Mouse (Mus musculus) CH12.LX (cell line): ENCODE data around the gene Tsku. TPM values are rescaled to one million over a fixed set of nuclear protein-coding genes. Genes with fewer than 3 reads are reported as not detected.

Source experiments
- DNase-seq: peaks from one replicate; pipeline ENCODE4 v3.0.0-alpha.2; 2013; ENCODE audit errors: extremely low read depth
- H3K27ac ChIP-seq: 2 replicates; pipeline ENCODE4 v1.5.1; 2012; ENCODE audit warnings: low read depth, mild to moderate bottlenecking, control low read depth, moderate library complexity; ENCODE audit not compliant: insufficient read depth
- H3K27me3 ChIP-seq: replicated peaks from 2 replicates; pipeline ENCODE3; 2012; ENCODE audit warnings: inconsistent platforms
- H3K36me3 ChIP-seq, 2 experiments: replicated peaks in 1 of 2; 2 replicates each; pipeline versions ENCODE3 to v1.6.1; 2012; ENCODE audit warnings: inconsistent platforms in 1 of 2, low read length in 1 of 2, mild to moderate bottlenecking in 1 of 2, mixed read lengths in 1 of 2, moderate library complexity in 1 of 2; ENCODE audit not compliant: control insufficient read depth in 1 of 2, insufficient read depth in 1 of 2
- H3K4me1 ChIP-seq, 2 experiments: 2 replicates each; pipeline ENCODE4 v1.6.1; 2012; ENCODE audit warnings: inconsistent platforms in 1 of 2, moderate library complexity in 1 of 2; ENCODE audit not compliant: insufficient read depth in 2 of 2, control insufficient read depth in 1 of 2
- H3K4me2 ChIP-seq: 2 replicates; pipeline ENCODE4 v1.6.1; 2012; ENCODE audit warnings: low read depth, mild to moderate bottlenecking, control low read depth; ENCODE audit not compliant: poor library complexity, insufficient read depth, severe bottlenecking
- H3K4me3 ChIP-seq, 3 experiments: fragments of 150-350 bp in 1 of 3; sonication (generic) in 1 of 3; replicated peaks in 1 of 3; 2 replicates each; pipeline versions ENCODE3 to v1.5.1; 2011 to 2012; ENCODE audit warnings: low read depth in 2 of 3, low read length in 2 of 3, mild to moderate bottlenecking in 2 of 3, moderate library complexity in 2 of 3, control low read depth in 1 of 3, improper control_type of control experiment in 1 of 3, inconsistent platforms in 1 of 3, mixed read lengths in 1 of 3; ENCODE audit not compliant: poor library complexity in 1 of 3
- H3K79me2 ChIP-seq: replicated peaks from 2 replicates; pipeline ENCODE4 v1.6.1; 2012; ENCODE audit warnings: mild to moderate bottlenecking, moderate library complexity; ENCODE audit not compliant: control insufficient read depth, poor library complexity, insufficient read depth, severe bottlenecking; ENCODE audit errors: extremely low read depth
- H3K9ac ChIP-seq: 2 replicates; pipeline ENCODE4 v1.6.1; 2012; ENCODE audit warnings: low read depth, mild to moderate bottlenecking, control low read depth, moderate library complexity; ENCODE audit not compliant: insufficient read depth
- H3K9me3 ChIP-seq: replicated peaks from 2 replicates; pipeline ENCODE3; 2012; ENCODE audit warnings: low read length, inconsistent platforms, mixed read lengths
- CHD1 ChIP-seq: IDR thresholded peaks from 2 replicates; pipeline ENCODE4 v1.6.1; 2012; ENCODE audit warnings: low read depth, low read length, improper control_type of control experiment, inconsistent platforms
- ELF1 ChIP-seq: IDR thresholded peaks from 2 replicates; pipeline ENCODE4 v1.6.1; 2014; ENCODE audit warnings: low read depth, mild to moderate bottlenecking, inconsistent platforms, low read length, improper control_type of control experiment
- JUN ChIP-seq: IDR thresholded peaks from 2 replicates; pipeline ENCODE4 v1.6.1; 2011; ENCODE audit warnings: low read depth, mild to moderate bottlenecking, low read length, improper control_type of control experiment, moderate library complexity; ENCODE audit not compliant: insufficient read depth
- MAX ChIP-seq: IDR thresholded peaks from 2 replicates; pipeline ENCODE4 v1.6.1; 2011; ENCODE audit warnings: low read length, improper control_type of control experiment
- MEF2A ChIP-seq: IDR thresholded peaks from 2 replicates; pipeline ENCODE4 v1.6.1; 2014; ENCODE audit warnings: low read depth, mild to moderate bottlenecking, inconsistent platforms, low read length, improper control_type of control experiment, borderline replicate concordance
- MYC ChIP-seq: IDR thresholded peaks from 2 replicates; pipeline ENCODE4 v1.6.1; 2011; ENCODE audit warnings: low read depth, mild to moderate bottlenecking, improper control_type of control experiment, low read length
- NELFE ChIP-seq: IDR thresholded peaks from 2 replicates; pipeline ENCODE4 v1.6.1; 2011; ENCODE audit warnings: low read depth, low read length, improper control_type of control experiment
- PAX5 ChIP-seq: IDR thresholded peaks from 2 replicates; pipeline ENCODE4 v1.6.1; 2012; ENCODE audit warnings: low read length, inconsistent platforms, mixed read lengths
- POLR2A ChIP-seq: IDR thresholded peaks from 2 replicates; pipeline ENCODE4 v1.6.1; 2011; ENCODE audit warnings: low read depth, mild to moderate bottlenecking, improper control_type of control experiment, low read length
- SMC3 ChIP-seq: IDR thresholded peaks from 2 replicates; pipeline ENCODE4 v1.6.1; 2011; ENCODE audit warnings: low read depth, low read length, improper control_type of control experiment
- TBP ChIP-seq: conservative IDR thresholded peaks from 2 replicates; pipeline ENCODE4 v1.6.1; 2011; ENCODE audit warnings: low read depth, low read length, improper control_type of control experiment
- TCF12 ChIP-seq: IDR thresholded peaks from 2 replicates; pipeline ENCODE4 v1.6.1; 2014; ENCODE audit warnings: low read depth, mild to moderate bottlenecking, inconsistent platforms, low read length, improper control_type of control experiment
- USF1 ChIP-seq: IDR thresholded peaks from 2 replicates; pipeline ENCODE4 v1.6.1; 2014; ENCODE audit warnings: low read depth, mild to moderate bottlenecking, inconsistent platforms, low read length, improper control_type of control experiment
- USF2 ChIP-seq: conservative IDR thresholded peaks from 2 replicates; pipeline ENCODE4 v1.6.1; 2011; ENCODE audit warnings: low read depth, low read length, improper control_type of control experiment
- ZMIZ1 ChIP-seq: IDR thresholded peaks from 2 replicates; pipeline ENCODE4 v1.6.1; 2012; ENCODE audit warnings: low read depth, mild to moderate bottlenecking, inconsistent platforms, low read length, improper control_type of control experiment
- ZNF384 ChIP-seq: IDR thresholded peaks from 2 replicates; pipeline ENCODE4 v1.6.1; 2012; ENCODE audit warnings: low read depth, low read length, improper control_type of control experiment, inconsistent platforms
- dilution Hi-C: fragments of 300-500 bp; cut with MboI; formaldehyde crosslinking; loops from 2 replicates; pipeline ENCODE4 v1.14.3; 2020; ENCODE audit warnings: low sequenced_read_pairs; ENCODE audit not compliant: extremely low pct_unique_long_range_greater_than_20kb, extremely low pct_ligation_motif_present
- in situ Hi-C: fragments of 300-500 bp; cut with MboI; formaldehyde crosslinking; loops from 3 replicates; pipeline ENCODE4 v1.14.3; 2019; ENCODE audit warnings: low sequenced_read_pairs, low pct_ligation_motif_present, low pct_unique_long_range_greater_than_20kb, mixed read lengths
- polyA plus RNA-seq: library from polyadenylated mRNA; unstranded; fragments of >175 nt; gene quantifications from 2 replicates; pipeline ENCODE4 v1.2.1, GENCODE M21; 2012; ENCODE audit warnings: low read depth; ENCODE audit not compliant: insufficient read length
- total RNA-seq, 2 experiments: library from RNA; depleted of rRNA; stranded (reverse); fragments of 300-350 nt in 1 of 2; fragments of >200 nt in 1 of 2; gene quantifications; 2 replicates each; pipeline ENCODE4 v1.2.3; 2012 to 2014

The Tsku gene
- total and polyA plus RNA-seq, 3 experiments, result 1.4 to 3.9 (median 3.9) TPM

- Histone ChIP-seq H3K27ac (no peak overlapping the region), H3K4me2 (no peak overlapping the region), H3K9ac (no peak overlapping the region), H3K9me3 (no peaks in the 10 kb centered on the region), H3K36me3 (no peaks in the 10 kb centered on the region), H3K79me2 (no peaks in the 10 kb centered on the region), H3K4me1 (peaks cover 0 to 19% of the 10 kb centered on the region in 2 experiments; a peak in 2 of 4 replicates), H3K27me3 (no peaks in the 10 kb centered on the region), H3K4me3 (no peak overlapping the region)
- dilution Hi-C loops (no loop called here), in situ Hi-C loops (no loop called here)
- TF ChIP-seq NELFE (no peak), ELF1 (no peak), TBP (no peak), CHD1 (no peak), USF1 (no peak), JUN (no peak), SMC3 (no peak), USF2 (no peak), MAX (no peak), ZNF384 (no peak), MYC (no peak), MEF2A (no peak), POLR2A (no peak), ZMIZ1 (no peak), TCF12 (no peak)
- no peak for DNase-seq
These were observed 35.1 kb downstream of the Tsku start for GRCm38 (mm10) chr7:98326051-98326450.

- Histone ChIP-seq H3K4me2 (no peak overlapping the region), H3K36me3 (no peaks in the 10 kb centered on the region), H3K27ac (no peak overlapping the region), H3K27me3 (no peaks in the 10 kb centered on the region), H3K4me1 (peaks cover 0 to 20% of the 10 kb centered on the region in 2 experiments; a peak in 2 of 4 replicates), H3K9ac (no peak overlapping the region), H3K79me2 (no peaks in the 10 kb centered on the region), H3K4me3 (no peak overlapping the region), H3K9me3 (no peaks in the 10 kb centered on the region)
- in situ Hi-C loops, result no loop called here
- dilution Hi-C loops, result no loop called here
- no peak for TF ChIP-seq PAX5
- no peak for DNase-seq
These were observed 36.9 kb downstream of the Tsku start for GRCm38 (mm10) chr7:98324228-98324627.
